Mouse (Mus musculus): ENCODE results near the gene Rassf8.

DNA sequence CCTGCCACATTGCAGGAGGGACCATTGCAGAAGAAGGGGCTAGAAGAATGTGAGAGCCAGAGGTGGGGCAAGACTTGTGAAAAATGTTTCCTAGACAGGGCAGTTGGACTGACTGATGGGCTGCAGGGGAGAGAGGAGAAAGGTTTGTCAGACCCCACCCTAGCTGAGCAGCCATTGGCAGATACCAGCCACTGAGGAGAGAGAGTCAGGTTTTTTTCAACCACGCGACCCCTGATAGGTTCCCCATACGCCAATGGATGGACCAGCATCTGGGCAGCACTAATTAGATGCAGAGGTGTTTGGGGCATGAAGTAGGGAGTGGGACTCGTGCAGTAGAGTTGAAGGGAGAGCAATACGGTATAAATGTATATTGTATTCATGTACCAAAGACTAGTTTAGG is 13.7 kb upstream of the Rassf8 start:
- TF ChIP-seq POLR2A (IDR thresholded peaks at IDR 0.05; ENCODE audit: control insufficient read depth, low read depth, low read length) (no peak), CTCF (IDR thresholded peaks at IDR 0.05; ENCODE audit: control insufficient read depth, insufficient read depth, insufficient replicate concordance, low read depth, low read length) (no peak)

All from testis, adult 2 months (tissue).